Mouse (Mus musculus) stomach, embryonic 14.5 days (tissue): ENCODE data around the gene Brat1. TPM values are rescaled to one million over a fixed set of nuclear protein-coding genes. Genes with fewer than 3 reads are reported as not detected.
A peak's percentile ranks its signal among the peaks of the same experiment; 100 is the strongest.
"Not testable (repeated sequence)": the region's sequence is repeated elsewhere in the genome, so short reads cannot be mapped to it uniquely, and the experiment has no call there.

Source experiments
- ATAC-seq: fragments of 200-750 bp; cut with Nextera tagmentation; 2 replicates; pipeline ENCODE4 v1.8.0; 2017; ENCODE audit warnings: low read depth, moderate TSS enrichment; ENCODE audit not compliant: insufficient number of reproducible peaks, insufficient read depth, low FRiP score
- H3K27ac ChIP-seq: fragments of 300-500 bp; sonication (generic); 2 replicates; pipeline ENCODE4 v1.5.1; 2014; ENCODE audit warnings: mild to moderate bottlenecking, low read length, moderate library complexity, mixed read lengths
- H3K27me3 ChIP-seq: fragments of 300-500 bp; sonication (generic); 2 replicates; pipeline ENCODE4 v1.6.1; 2014; ENCODE audit warnings: low read length, control low read depth, mixed read lengths; ENCODE audit not compliant: control insufficient read depth, insufficient read depth
- H3K36me3 ChIP-seq: fragments of 300-500 bp; sonication (generic); 2 replicates; pipeline ENCODE4 v1.6.1; 2014; ENCODE audit warnings: mild to moderate bottlenecking, control low read depth, low read length, moderate library complexity, mixed read lengths; ENCODE audit not compliant: control insufficient read depth, insufficient read depth
- H3K4me1 ChIP-seq: fragments of 300-500 bp; sonication (generic); 2 replicates; pipeline ENCODE4 v1.6.1; 2014; ENCODE audit warnings: low read length, control low read depth, mixed read lengths; ENCODE audit not compliant: control insufficient read depth, insufficient read depth
- H3K4me2 ChIP-seq: fragments of 300-500 bp; sonication (generic); replicated peaks from 2 replicates; pipeline ENCODE4 v1.6.1; 2014; ENCODE audit warnings: low read depth, low read length, control low read depth
- H3K4me3 ChIP-seq: fragments of 300-500 bp; sonication (generic); 2 replicates; pipeline ENCODE4 v1.5.1; 2014; ENCODE audit warnings: low read depth, low read length, control low read depth
- H3K9ac ChIP-seq: fragments of 300-500 bp; sonication (generic); replicated peaks from 2 replicates; pipeline ENCODE4 v1.6.1; 2014; ENCODE audit warnings: low read depth, mild to moderate bottlenecking, control low read depth, low read length, moderate library complexity, mixed read lengths
- H3K9me3 ChIP-seq: fragments of 300-500 bp; sonication (generic); 2 replicates; pipeline ENCODE4 v1.6.1; 2016; ENCODE audit warnings: low read depth, low read length, control low read depth; ENCODE audit not compliant: control insufficient read depth
- WGBS: fragments of 180-500 bp; shearing (Covaris S2); extraction: QIAGEN DNeasy Blood & Tissue Kit; methylation state at CpG from one replicate; pipeline ENCODE4 v1.1.7; 2014; 5-methylcytosine and 5-hydroxymethylcytosine counted together
- polyA plus RNA-seq: library from polyadenylated mRNA; unstranded; fragments of >200 nt; fragmentation: Nextera tagmentation; extraction: Ambion mirVana; gene quantifications from 2 replicates; pipeline ENCODE4 v1.2.1, GENCODE M21; 2014

Gene Brat1
- polyA plus RNA-seq, 1 experiment from 2014 or later, result 12.5 TPM

DNA sequence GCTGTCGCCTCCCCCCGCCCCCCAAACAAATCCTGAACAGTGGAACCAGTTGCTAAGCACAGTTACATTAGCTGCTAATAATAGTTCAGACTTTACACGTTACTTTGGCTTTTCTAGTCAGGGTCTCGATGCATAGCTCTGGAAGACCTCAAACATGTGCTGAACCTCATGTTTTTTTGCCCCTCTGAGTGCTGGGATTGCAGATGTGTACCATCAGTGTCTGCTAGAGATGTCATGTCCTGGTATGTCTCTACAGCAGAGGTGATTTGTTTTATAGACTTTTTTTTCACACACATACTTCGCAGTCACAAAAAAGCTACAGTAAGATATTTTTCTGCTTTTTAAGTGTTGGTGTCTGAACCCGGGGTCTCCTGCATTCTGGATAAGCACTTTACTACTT is 32.7 kb upstream of the Brat1 start:
- Histone ChIP-seq H3K27me3 (no peaks in the 10 kb centered on the region), H3K27ac (peak overlapping the region; percentile 76; the same call in 1 of the 2 replicates), H3K4me2 (no peak overlapping the region), H3K4me1 (0 out of 2 replicates have a peak, but pooled peaks cover 4% of the 10 kb centered on the region), H3K9me3 (peaks cover 7% of the 10 kb centered on the region; the same call in 1 of the 2 replicates), H3K9ac (no peak overlapping the region), H3K4me3 (no peak overlapping the region), H3K36me3 (peaks cover 19% of the 10 kb centered on the region)
- 64% methylated on average over 6 of the region's 6 CpGs for WGBS
- ATAC-seq, result peak; percentile 59

GRCm38 (mm10) chr5:140672603-140673002 is 32.2 kb upstream of the Brat1 start:
- H3K9me3 ChIP-seq, H3K4me3 ChIP-seq, H3K9ac ChIP-seq, H3K4me2 ChIP-seq, H3K27me3 ChIP-seq, H3K4me1 ChIP-seq: not testable (repeated sequence)
- WGBS, result 64% methylated on average over 6 of the region's 6 CpGs
- Histone ChIP-seq H3K27ac (peak overlapping the region; percentile 76; the same call in 1 of the 2 replicates), H3K36me3 (peaks cover 23% of the 10 kb centered on the region)
- peak; percentile 70; the same call in 1 of the 2 replicates for ATAC-seq

DNA sequence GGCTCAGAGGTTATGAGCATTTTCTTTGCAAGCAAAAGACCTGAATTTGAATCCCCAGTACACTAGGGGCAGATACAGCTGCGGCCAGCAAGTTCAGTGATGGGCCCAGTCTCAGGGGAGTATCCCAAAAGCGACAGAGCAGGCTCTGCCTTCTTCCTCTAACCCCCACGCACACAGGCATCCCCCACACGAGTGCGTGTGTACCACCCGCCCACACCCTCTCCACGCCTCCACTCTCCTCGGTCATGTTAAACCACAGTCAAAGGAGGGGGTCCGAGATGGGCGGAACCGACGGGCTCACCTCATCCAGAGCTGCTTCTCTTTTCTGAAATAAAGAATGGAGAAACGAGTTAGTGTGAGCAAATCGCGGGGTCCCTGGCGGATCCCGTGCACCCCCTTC is 30.8 kb upstream of the Brat1 start:
- H3K4me2 ChIP-seq, result no peak overlapping the region
- WGBS, result 89% methylated on average over 17 of the region's 17 CpGs
- no peak overlapping the region for H3K9ac ChIP-seq
- peak overlapping the region; percentile 40; the same call in 1 of the 2 replicates for H3K27ac ChIP-seq
- 0 out of 2 replicates have a peak, but pooled peaks cover 4% of the 10 kb centered on the region for H3K4me1 ChIP-seq
- peaks cover 18% of the 10 kb centered on the region for H3K36me3 ChIP-seq
- peaks cover 2% of the 10 kb centered on the region; the same call in 1 of the 2 replicates for H3K9me3 ChIP-seq
- H3K27me3 ChIP-seq, result no peaks in the 10 kb centered on the region
- ATAC-seq, result no peak
- H3K4me3 ChIP-seq, result no peak overlapping the region

DNA sequence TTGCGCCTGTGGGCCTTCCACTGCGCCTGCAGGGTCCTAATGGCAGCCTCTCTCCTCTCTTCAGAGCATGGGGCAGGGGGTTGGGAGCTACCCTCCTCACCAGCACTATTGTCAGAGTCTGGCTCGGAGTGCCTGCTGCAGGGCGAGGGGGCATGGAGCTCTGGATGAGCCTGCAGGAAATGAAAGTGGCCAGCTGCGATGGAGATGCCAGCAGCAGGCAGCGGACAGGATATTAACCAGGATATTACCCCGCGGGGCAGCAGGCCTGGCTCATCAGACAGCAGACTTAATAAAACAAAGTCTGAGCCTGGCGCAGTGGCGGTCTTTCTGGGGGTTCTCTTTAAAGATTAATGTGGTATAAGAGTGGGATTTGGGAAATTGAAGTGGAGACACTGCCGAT is 29.7 kb upstream of the Brat1 start:
- WGBS, result 79% methylated on average over 11 of the region's 11 CpGs
- Histone ChIP-seq H3K27ac (no peak overlapping the region), H3K4me1 (0 out of 2 replicates have a peak, but pooled peaks cover 4% of the 10 kb centered on the region), H3K9me3 (no peaks in the 10 kb centered on the region), H3K9ac (no peak overlapping the region), H3K36me3 (peaks cover 18% of the 10 kb centered on the region), H3K4me3 (no peak overlapping the region), H3K27me3 (no peaks in the 10 kb centered on the region), H3K4me2 (no peak overlapping the region)
- ATAC-seq, result no peak

GRCm38 (mm10) chr5:140675640-140676039 is 29.2 kb upstream of the Brat1 start:
- no peaks in the 10 kb centered on the region for H3K9me3 ChIP-seq
- H3K27ac ChIP-seq, result no peak overlapping the region
- no peaks in the 10 kb centered on the region for H3K27me3 ChIP-seq
- no peak overlapping the region for H3K4me3 ChIP-seq
- ATAC-seq, result no peak
- H3K4me2 ChIP-seq, result no peak overlapping the region
- WGBS, result 92% methylated on average over 11 of the region's 11 CpGs
- H3K9ac ChIP-seq, result no peak overlapping the region
- 0 out of 2 replicates have a peak, but pooled peaks cover 4% of the 10 kb centered on the region for H3K4me1 ChIP-seq
- peaks cover 18% of the 10 kb centered on the region for H3K36me3 ChIP-seq

DNA sequence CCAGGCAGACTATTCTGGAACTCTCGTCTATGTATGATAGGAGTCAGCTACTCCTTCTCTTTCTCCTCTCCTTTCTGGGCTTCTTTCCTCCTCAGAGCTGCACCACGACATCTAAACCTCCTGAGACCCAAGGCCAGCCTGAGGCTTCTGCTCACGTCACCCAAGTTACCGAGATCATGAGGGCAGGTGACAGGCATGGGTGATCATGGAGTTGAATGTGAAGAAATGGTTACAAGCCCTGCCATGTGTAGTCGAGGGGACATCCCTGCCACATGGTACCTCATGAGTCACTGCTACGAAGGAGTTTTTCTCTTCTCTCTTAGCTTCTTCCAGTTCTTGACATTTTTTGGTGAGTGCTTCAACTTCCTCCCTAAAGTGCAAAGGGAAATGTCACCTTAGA is 27.7 kb upstream of the Brat1 start:
- peaks cover 21% of the 10 kb centered on the region for H3K36me3 ChIP-seq
- no peaks in the 10 kb centered on the region for H3K9me3 ChIP-seq
- no peak overlapping the region for H3K4me2 ChIP-seq
- ATAC-seq, result no peak
- 90% methylated on average over 6 of the region's 6 CpGs for WGBS
- H3K4me3 ChIP-seq, result no peak overlapping the region
- H3K4me1 ChIP-seq, result no peaks in the 10 kb centered on the region
- H3K27me3 ChIP-seq, result no peaks in the 10 kb centered on the region
- no peak overlapping the region for H3K27ac ChIP-seq
- H3K9ac ChIP-seq, result no peak overlapping the region

DNA sequence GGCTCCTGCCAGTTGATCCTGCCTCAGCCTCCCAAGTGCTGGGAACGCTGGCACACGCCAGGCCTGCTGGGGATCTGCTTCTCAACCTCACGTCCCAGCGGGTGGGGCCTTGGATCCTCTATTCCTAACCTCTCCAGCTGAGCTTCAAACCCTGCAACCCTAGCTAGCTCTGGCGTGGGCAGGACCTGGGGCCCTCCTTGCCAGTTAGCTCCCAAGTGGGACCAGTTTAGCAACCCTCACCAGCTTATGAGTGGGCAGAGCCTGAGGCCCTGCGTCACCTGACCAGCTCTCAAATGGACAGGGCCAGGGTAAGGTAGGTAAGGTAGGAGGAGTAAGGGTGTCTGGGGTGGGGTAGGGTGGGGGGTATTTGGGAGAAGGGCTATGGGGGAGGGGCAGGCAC is 24.8 kb upstream of the Brat1 start:
- Histone ChIP-seq H3K36me3 (peaks cover 17% of the 10 kb centered on the region), H3K9ac (no peak overlapping the region), H3K4me3 (no peak overlapping the region), H3K4me2 (no peak overlapping the region), H3K4me1 (no peaks in the 10 kb centered on the region), H3K27ac (no peak overlapping the region), H3K27me3 (no peaks in the 10 kb centered on the region), H3K9me3 (no peaks in the 10 kb centered on the region)
- 90% methylated on average over 6 of the region's 6 CpGs for WGBS
- no peak for ATAC-seq

DNA sequence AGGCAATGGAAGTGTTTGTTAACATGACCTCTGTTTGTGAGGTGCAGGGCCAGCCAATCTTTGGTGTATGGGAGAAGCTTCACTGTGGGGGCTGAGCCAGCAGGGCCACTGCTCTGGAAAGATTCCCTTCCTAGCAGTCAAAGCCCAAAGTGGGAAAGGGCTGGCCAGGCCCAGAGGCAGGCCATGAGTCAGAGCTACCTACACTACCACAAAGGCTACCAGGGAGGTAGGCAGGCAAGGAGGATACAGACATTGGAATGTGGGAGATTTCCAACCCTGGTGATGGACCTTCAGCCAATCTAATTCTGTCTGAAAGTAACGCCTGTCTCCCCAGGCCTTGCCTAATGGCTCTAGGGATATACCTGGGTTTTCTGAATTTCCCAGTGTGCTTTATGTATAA is 23.9 kb upstream of the Brat1 start:
- H3K36me3 ChIP-seq, result peaks cover 14% of the 10 kb centered on the region
- no peak overlapping the region for H3K27ac ChIP-seq
- H3K4me3 ChIP-seq, result no peak overlapping the region
- H3K4me2 ChIP-seq, result no peak overlapping the region
- H3K9ac ChIP-seq, result no peak overlapping the region
- H3K9me3 ChIP-seq, result no peaks in the 10 kb centered on the region
- no peaks in the 10 kb centered on the region for H3K27me3 ChIP-seq
- no peak for ATAC-seq
- 95% methylated on average over 1 of the region's 1 CpGs for WGBS
- H3K4me1 ChIP-seq, result no peaks in the 10 kb centered on the region

- no peak for ATAC-seq
- Histone ChIP-seq H3K27ac (no peak overlapping the region), H3K4me3 (no peak overlapping the region), H3K27me3 (no peaks in the 10 kb centered on the region), H3K4me1 (no peaks in the 10 kb centered on the region), H3K36me3 (peaks cover 7% of the 10 kb centered on the region; the same call in 1 of the 2 replicates), H3K4me2 (no peak overlapping the region), H3K9ac (no peak overlapping the region), H3K9me3 (no peaks in the 10 kb centered on the region)
- WGBS, result 94% methylated on average over 6 of the region's 6 CpGs
Measured at GRCm38 (mm10) chr5:140682113-140682512, 22.7 kb upstream of the Brat1 start.
